Mouse (Mus musculus): ENCODE results near the gene Lhfp. TPM values are rescaled to one million over a fixed set of nuclear protein-coding genes. Genes with fewer than 3 reads are reported as not detected.

The Lhfp gene
- 0.92 TPM in 1 of 2 replicates, not detected in the other for total RNA-seq (2014; fragmentation: Nextera tagmentation)
- total RNA-seq (2017) = 2.8 and 4.2 TPM in 2 replicates
- 0.08 and 0.29 TPM in 2 replicates for polyA plus RNA-seq (2012)

DNA sequence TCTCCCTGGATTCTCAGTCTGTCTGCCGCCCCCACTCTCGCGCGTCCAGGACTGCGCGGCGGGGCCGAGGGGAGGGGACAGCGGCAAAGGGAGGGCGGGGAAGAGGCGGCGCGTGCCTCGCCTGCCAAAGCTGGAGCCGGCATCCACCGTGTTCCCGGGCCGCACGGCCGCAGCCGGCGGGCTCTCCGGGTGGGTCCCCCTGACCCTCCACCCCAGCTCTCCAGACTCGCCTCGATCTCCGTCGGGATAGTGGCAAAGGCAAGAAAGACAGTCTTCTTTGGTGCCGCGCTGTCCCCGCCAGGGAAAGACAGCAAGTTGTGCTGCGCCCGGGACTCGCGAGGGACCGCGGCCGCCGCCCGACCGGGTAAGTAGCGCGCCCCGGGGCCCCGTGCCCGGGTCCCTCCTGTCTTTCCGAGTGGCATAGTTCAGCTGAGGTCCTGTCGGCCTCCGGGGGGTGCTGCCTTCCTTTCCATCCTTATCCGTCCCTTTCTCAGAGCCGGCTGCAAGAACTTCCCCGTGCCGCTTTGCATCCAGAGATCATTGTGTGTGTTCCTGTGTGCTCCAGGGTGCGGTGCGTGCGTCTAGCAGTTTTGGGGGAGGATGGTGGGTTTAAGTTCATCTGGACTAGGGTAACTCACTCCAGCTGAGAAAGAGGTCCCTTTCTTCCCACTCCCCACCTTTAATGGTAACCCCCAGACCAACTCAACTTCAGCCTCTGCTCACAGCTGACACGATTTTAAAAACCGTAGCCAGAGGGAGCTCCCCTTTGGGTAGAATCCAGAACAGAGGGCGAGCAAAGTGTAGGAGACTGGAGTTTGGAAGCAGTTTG lies at the start of gene Lhfp:
Gene Lhfp (plus strand): TSS at position 118 of the 829 bp plus-strand sequence.
- peaks cover 16% of the 10 kb centered on the region for H3K27me3 ChIP-seq (ENCODE audit: insufficient read depth, low read length)
- H3K36me3 ChIP-seq (replicated peaks) = no peaks in the 10 kb centered on the region
- H3K9me3 ChIP-seq (replicated peaks) = no peaks in the 10 kb centered on the region
- no peak for DNase-seq (ENCODE audit: low spot score)
- peak within 1 kb of the TSS; percentile 61; the same call in 1 of the 2 replicates for H3K4me3 ChIP-seq (ENCODE audit: low read depth, low read length)
- TF ChIP-seq POLR2AphosphoS5 (IDR thresholded peaks at IDR 0.05; ENCODE audit: insufficient replicate concordance, low read depth, low read length) = no peak
- TF ChIP-seq GATA1 (IDR thresholded peaks at IDR 0.05; ENCODE audit: borderline replicate concordance, low read length) = no peak
- no peak for TF ChIP-seq TAL1 (conservative IDR thresholded peaks at IDR 0.05; ENCODE audit: low read depth, low read length)
- TF ChIP-seq GATA2 (IDR thresholded peaks at IDR 0.05; ENCODE audit: borderline replicate concordance, low read depth, low read length) = no peak
- no peak for TF ChIP-seq CTCF (IDR thresholded peaks at IDR 0.05; ENCODE audit: low read depth, low read length)
- no peak for ATAC-seq (ENCODE audit: extremely low read depth, insufficient number of reproducible peaks, low FRiP score, poor library complexity, severe bottlenecking)
- H3K4me1 ChIP-seq (ENCODE audit: insufficient read depth, low read depth, low read length) = peaks cover 10% of the 10 kb centered on the region; the same call in 1 of the 2 replicates

DNA sequence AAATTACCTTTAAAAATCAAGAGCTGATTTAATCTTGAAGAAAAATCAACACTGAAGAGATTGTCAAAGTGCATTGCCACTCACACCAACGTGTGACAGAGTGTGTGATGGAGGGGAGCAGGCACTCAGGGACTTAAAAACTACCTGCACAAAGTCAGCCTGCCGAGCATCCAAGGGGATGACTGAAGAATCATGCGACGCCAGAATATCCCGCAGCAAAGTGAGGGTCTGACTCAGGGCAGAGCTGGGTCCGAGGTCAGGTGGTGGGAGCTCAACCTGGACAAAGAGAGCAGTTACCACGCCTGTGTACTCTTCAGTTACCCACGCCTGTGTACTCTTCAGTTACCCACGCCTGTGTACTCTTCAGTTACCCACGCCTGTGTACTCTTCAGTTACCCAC lies 48.0 kb upstream of the Lhfp start:
- H3K36me3 ChIP-seq (replicated peaks) = peaks cover 79% of the 10 kb centered on the region
- no peaks in the 10 kb centered on the region for H3K4me1 ChIP-seq (ENCODE audit: insufficient read depth, low read depth, low read length)
- H3K9me3 ChIP-seq (replicated peaks) = no peaks in the 10 kb centered on the region
- TF ChIP-seq GATA1 (IDR thresholded peaks at IDR 0.05; ENCODE audit: borderline replicate concordance, low read length) (no peak), TAL1 (conservative IDR thresholded peaks at IDR 0.05; ENCODE audit: low read depth, low read length) (no peak)
- DNase-seq (ENCODE audit: low spot score) (no peak), ATAC-seq (ENCODE audit: extremely low read depth, insufficient number of reproducible peaks, low FRiP score, poor library complexity, severe bottlenecking) (no peak)
- H3K27me3 ChIP-seq (ENCODE audit: insufficient read depth, low read length) = no peaks in the 10 kb centered on the region
- no peak overlapping the region for H3K4me3 ChIP-seq (ENCODE audit: low read depth, low read length)

DNA sequence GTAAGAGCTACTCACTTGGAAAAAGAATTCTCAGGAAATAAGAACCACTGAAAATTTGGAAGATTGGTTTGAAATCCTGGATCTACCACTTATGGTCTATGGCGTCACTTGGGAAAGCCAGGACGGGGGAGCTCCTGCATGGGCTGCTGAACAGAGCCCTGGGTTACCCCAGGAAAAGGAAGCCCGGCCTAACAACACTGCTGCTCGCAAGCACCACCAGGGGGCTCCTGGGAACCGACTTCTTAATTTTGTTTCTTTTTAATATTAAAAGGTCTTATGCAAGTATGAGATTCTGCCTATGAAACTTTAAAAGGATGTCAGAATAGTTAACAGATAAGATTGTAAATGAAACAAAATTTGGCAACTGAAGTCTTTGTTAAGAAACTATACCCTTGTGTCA lies 46.7 kb upstream of the Lhfp start:
- Histone ChIP-seq H3K4me1 (ENCODE audit: insufficient read depth, low read depth, low read length) (no peaks in the 10 kb centered on the region), H3K36me3 (replicated peaks) (peaks cover 80% of the 10 kb centered on the region), H3K9me3 (replicated peaks) (no peaks in the 10 kb centered on the region), H3K4me3 (ENCODE audit: low read depth, low read length) (no peak overlapping the region), H3K27me3 (ENCODE audit: insufficient read depth, low read length) (no peaks in the 10 kb centered on the region)
- TF ChIP-seq TAL1 (conservative IDR thresholded peaks at IDR 0.05; ENCODE audit: low read depth, low read length) = no peak
- no peak for TF ChIP-seq GATA2 (IDR thresholded peaks at IDR 0.05; ENCODE audit: borderline replicate concordance, low read depth, low read length)
- TF ChIP-seq GATA1 (IDR thresholded peaks at IDR 0.05; ENCODE audit: borderline replicate concordance, low read length) = no peak
- no peak for TF ChIP-seq POLR2AphosphoS5 (IDR thresholded peaks at IDR 0.05; ENCODE audit: insufficient replicate concordance, low read depth, low read length)
- no peak for TF ChIP-seq CTCF (IDR thresholded peaks at IDR 0.05; ENCODE audit: low read depth, low read length)
- DNase-seq (ENCODE audit: low spot score) (no peak), ATAC-seq (ENCODE audit: extremely low read depth, insufficient number of reproducible peaks, low FRiP score, poor library complexity, severe bottlenecking) (no peak)

DNA sequence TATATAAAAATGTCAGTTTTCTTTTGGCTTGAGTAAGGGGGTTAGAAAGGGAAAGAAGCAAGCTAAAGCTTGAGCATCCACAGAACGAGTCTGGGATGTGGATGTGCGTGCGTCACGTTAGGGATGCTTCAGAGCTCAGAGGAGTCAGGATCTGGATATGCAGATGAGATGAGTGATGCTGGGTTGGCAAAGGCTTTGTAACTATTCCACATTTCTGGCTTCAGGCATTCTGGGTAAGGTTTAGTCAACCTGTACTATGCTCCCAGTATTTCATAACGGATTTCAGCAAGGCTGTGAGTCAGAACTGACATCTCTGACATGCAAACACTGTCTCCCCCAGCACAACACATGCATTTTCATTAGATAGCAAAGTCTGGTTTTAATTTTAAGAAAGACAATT lies 44.7 kb upstream of the Lhfp start:
- Histone ChIP-seq H3K27me3 (ENCODE audit: insufficient read depth, low read length) (no peaks in the 10 kb centered on the region), H3K9me3 (replicated peaks) (no peaks in the 10 kb centered on the region), H3K4me3 (ENCODE audit: low read depth, low read length) (no peak overlapping the region), H3K36me3 (replicated peaks) (peaks cover 82% of the 10 kb centered on the region), H3K4me1 (ENCODE audit: insufficient read depth, low read depth, low read length) (no peaks in the 10 kb centered on the region)
- no peak for DNase-seq (ENCODE audit: low spot score)
- TF ChIP-seq POLR2AphosphoS5 (IDR thresholded peaks at IDR 0.05; ENCODE audit: insufficient replicate concordance, low read depth, low read length) (no peak), TAL1 (conservative IDR thresholded peaks at IDR 0.05; ENCODE audit: low read depth, low read length) (no peak), GATA2 (IDR thresholded peaks at IDR 0.05; ENCODE audit: borderline replicate concordance, low read depth, low read length) (no peak), GATA1 (IDR thresholded peaks at IDR 0.05; ENCODE audit: borderline replicate concordance, low read length) (no peak), CTCF (IDR thresholded peaks at IDR 0.05; ENCODE audit: low read depth, low read length) (no peak)
- no peak for ATAC-seq (ENCODE audit: extremely low read depth, insufficient number of reproducible peaks, low FRiP score, poor library complexity, severe bottlenecking)

DNA sequence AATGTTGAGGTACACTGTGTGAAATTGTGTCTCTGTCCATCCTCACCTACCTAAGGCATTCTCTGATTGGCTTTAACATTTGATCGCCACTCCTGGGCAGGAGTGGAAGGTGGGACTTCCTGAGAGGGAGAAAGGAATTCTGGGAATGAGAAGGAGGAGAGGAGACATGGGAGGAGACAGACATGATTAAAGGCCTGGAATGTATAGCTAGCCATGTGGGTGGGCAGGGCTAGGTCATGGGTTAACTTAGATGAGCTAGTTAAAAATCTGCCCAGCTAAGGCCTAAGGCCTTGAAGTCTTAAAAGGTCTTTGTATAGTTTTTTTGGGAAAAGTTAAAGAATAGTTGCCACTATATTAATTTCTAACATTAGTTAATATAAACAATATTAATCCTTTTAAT lies 43.9 kb upstream of the Lhfp start:
- ATAC-seq (ENCODE audit: extremely low read depth, insufficient number of reproducible peaks, low FRiP score, poor library complexity, severe bottlenecking) (no peak), DNase-seq (ENCODE audit: low spot score) (no peak)
- H3K4me1 ChIP-seq (ENCODE audit: insufficient read depth, low read depth, low read length) = no peaks in the 10 kb centered on the region
- H3K27me3 ChIP-seq (ENCODE audit: insufficient read depth, low read length) = no peaks in the 10 kb centered on the region
- H3K36me3 ChIP-seq (replicated peaks) = peaks cover 84% of the 10 kb centered on the region
- no peak overlapping the region for H3K4me3 ChIP-seq (ENCODE audit: low read depth, low read length)
- H3K9me3 ChIP-seq (replicated peaks) = no peaks in the 10 kb centered on the region
- no peak for TF ChIP-seq POLR2AphosphoS5 (IDR thresholded peaks at IDR 0.05; ENCODE audit: insufficient replicate concordance, low read depth, low read length)
- TF ChIP-seq GATA2 (IDR thresholded peaks at IDR 0.05; ENCODE audit: borderline replicate concordance, low read depth, low read length) = no peak
- TF ChIP-seq TAL1 (conservative IDR thresholded peaks at IDR 0.05; ENCODE audit: low read depth, low read length) = no peak
- TF ChIP-seq CTCF (IDR thresholded peaks at IDR 0.05; ENCODE audit: low read depth, low read length) = no peak
- TF ChIP-seq GATA1 (IDR thresholded peaks at IDR 0.05; ENCODE audit: borderline replicate concordance, low read length) = no peak

DNA sequence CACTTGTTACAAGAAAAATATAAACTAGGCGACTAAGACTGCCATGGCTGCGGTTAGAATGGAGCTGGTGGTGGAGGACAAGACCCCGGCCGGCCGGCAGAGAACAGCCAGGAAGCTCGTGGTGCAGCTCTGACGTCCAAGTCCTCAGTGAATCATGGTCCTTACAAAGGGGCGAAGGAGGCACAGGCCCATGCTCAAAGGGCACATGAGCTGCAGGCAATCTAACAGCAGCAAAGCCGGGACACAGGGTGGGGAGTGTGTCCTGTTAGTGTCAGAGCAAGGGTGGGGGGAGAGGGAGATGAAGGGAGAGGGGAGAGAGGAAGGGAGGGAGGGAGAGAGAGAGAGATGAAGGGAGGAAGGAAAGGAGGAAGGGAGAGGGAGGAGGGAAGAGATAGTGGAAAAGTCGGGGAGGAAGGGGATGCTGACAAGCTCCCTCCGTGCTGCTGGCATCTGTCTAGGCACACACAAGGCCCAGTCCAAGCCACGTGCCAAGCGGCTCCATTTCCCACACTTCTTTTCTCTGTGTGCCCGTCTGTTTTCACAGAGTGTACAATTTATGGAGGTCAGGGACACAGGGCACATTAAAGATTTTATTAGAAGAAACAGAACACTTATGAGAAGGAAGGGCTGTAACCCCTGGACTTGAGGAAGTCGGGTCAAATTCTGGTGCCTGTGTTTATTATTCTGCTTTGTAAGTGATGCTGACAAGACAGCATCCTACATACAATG lies 42.1 kb upstream of the Lhfp start:
- Histone ChIP-seq H3K4me1 (ENCODE audit: insufficient read depth, low read depth, low read length) (no peaks in the 10 kb centered on the region), H3K9me3 (replicated peaks) (no peaks in the 10 kb centered on the region), H3K36me3 (replicated peaks) (peaks cover 80% of the 10 kb centered on the region), H3K27me3 (ENCODE audit: insufficient read depth, low read length) (no peaks in the 10 kb centered on the region), H3K4me3 (ENCODE audit: low read depth, low read length) (no peak overlapping the region)
- ATAC-seq (ENCODE audit: extremely low read depth, insufficient number of reproducible peaks, low FRiP score, poor library complexity, severe bottlenecking) (no peak), DNase-seq (ENCODE audit: low spot score) (no peak)
- TF ChIP-seq CTCF (IDR thresholded peaks at IDR 0.05; ENCODE audit: low read depth, low read length) = no peak
- no peak for TF ChIP-seq TAL1 (conservative IDR thresholded peaks at IDR 0.05; ENCODE audit: low read depth, low read length)
- TF ChIP-seq GATA2 (IDR thresholded peaks at IDR 0.05; ENCODE audit: borderline replicate concordance, low read depth, low read length) = no peak
- TF ChIP-seq POLR2AphosphoS5 (IDR thresholded peaks at IDR 0.05; ENCODE audit: insufficient replicate concordance, low read depth, low read length) = no peak
- TF ChIP-seq GATA1 (IDR thresholded peaks at IDR 0.05; ENCODE audit: borderline replicate concordance, low read length) = no peak

Measured in G1E (cell line).